ENCODE assay signal across 8 mouse cellular contexts in genomic region chr13:53775687-53776086, GRCm38 (mm10).
DNase-seq lines count a peak whose midpoint lies in the region; ATAC-seq and TF ChIP-seq lines count a peak whose summit lies in the region.

No protein-coding gene starts in this region.

- ATAC-seq in forebrain, postnatal 0 days = no peak
- no peak for ATAC-seq in forebrain, embryonic 16.5 days
- ATAC-seq in midbrain, embryonic 14.5 days (ENCODE audit: low FRiP score, low TSS enrichment) = no peak
- ATAC-seq in midbrain, embryonic 16.5 days = no peak
- peak; percentile 72 for ATAC-seq in megakaryocyte progenitor cell, adult 5-6 weeks (replicated peaks; ENCODE audit: poor library complexity)
- no peak for ATAC-seq in erythroid progenitor cell, adult 5-6 weeks (replicated peaks; ENCODE audit: low FRiP score, poor library complexity, severe bottlenecking)

- no peaks in the 10 kb centered on the region for H3K9me3 ChIP-seq in forebrain, postnatal 0 days (ENCODE audit: low read length)
- no peaks in the 10 kb centered on the region for H3K9me3 ChIP-seq in forebrain, embryonic 16.5 days (ENCODE audit: control insufficient read depth, low read length)
- no peaks in the 10 kb centered on the region for H3K9me3 ChIP-seq in midbrain, embryonic 14.5 days (ENCODE audit: control insufficient read depth, low read length)
- no peaks in the 10 kb centered on the region for H3K9me3 ChIP-seq in midbrain, embryonic 16.5 days (replicated peaks; ENCODE audit: control insufficient read depth, low read length, poor library complexity, severe bottlenecking)

- H3K27ac ChIP-seq in forebrain, postnatal 0 days (ENCODE audit: low read depth, low read length) = no peak overlapping the region
- no peak overlapping the region for H3K27ac ChIP-seq in forebrain, embryonic 16.5 days (ENCODE audit: low read length)
- H3K27ac ChIP-seq in midbrain, embryonic 14.5 days (replicated peaks; ENCODE audit: low read depth, low read length) = no peak overlapping the region
- H3K27ac ChIP-seq in midbrain, embryonic 16.5 days (ENCODE audit: low read length) = no peak overlapping the region

- TF ChIP-seq CTCF in forebrain, postnatal 0 days (IDR thresholded peaks at IDR 0.05; ENCODE audit: low read depth) = peak; percentile 62

- 44% methylated on average over 5 of the region's 5 CpGs for WGBS in forebrain, postnatal 0 days
- 45% methylated on average over 5 of the region's 5 CpGs for WGBS in forebrain, embryonic 16.5 days
- WGBS in midbrain, embryonic 14.5 days = 38% methylated on average over 5 of the region's 5 CpGs
- WGBS in midbrain, embryonic 16.5 days = 42% methylated on average over 5 of the region's 5 CpGs

- no peak overlapping the region for H3K4me3 ChIP-seq in forebrain, postnatal 0 days (ENCODE audit: low read depth, low read length)
- no peak overlapping the region for H3K4me3 ChIP-seq in forebrain, embryonic 16.5 days (replicated peaks; ENCODE audit: low read length)
- no peak overlapping the region for H3K4me3 ChIP-seq in midbrain, embryonic 14.5 days (replicated peaks; ENCODE audit: low read depth, low read length)
- H3K4me3 ChIP-seq in midbrain, embryonic 16.5 days (ENCODE audit: low read depth, low read length) = no peak overlapping the region

- no peak overlapping the region for H3K9ac ChIP-seq in forebrain, postnatal 0 days
- H3K9ac ChIP-seq in forebrain, embryonic 16.5 days (replicated peaks; ENCODE audit: low read depth, low read length) = no peak overlapping the region
- no peak overlapping the region for H3K9ac ChIP-seq in midbrain, embryonic 14.5 days (replicated peaks; ENCODE audit: low read length)
- no peak overlapping the region for H3K9ac ChIP-seq in midbrain, embryonic 16.5 days (ENCODE audit: low read depth, low read length)

- H3K4me1 ChIP-seq in forebrain, postnatal 0 days (ENCODE audit: insufficient read depth) = no peaks in the 10 kb centered on the region
- no peaks in the 10 kb centered on the region for H3K4me1 ChIP-seq in forebrain, embryonic 16.5 days (replicated peaks; ENCODE audit: control insufficient read depth, insufficient read depth, low read length)
- H3K4me1 ChIP-seq in midbrain, embryonic 14.5 days (ENCODE audit: control insufficient read depth, insufficient read depth, low read length) = no peaks in the 10 kb centered on the region
- no peaks in the 10 kb centered on the region for H3K4me1 ChIP-seq in midbrain, embryonic 16.5 days (ENCODE audit: control insufficient read depth, insufficient read depth, low read length)

- H3K27me3 ChIP-seq in forebrain, postnatal 0 days (ENCODE audit: insufficient read depth, low read length) = no peaks in the 10 kb centered on the region
- no peaks in the 10 kb centered on the region for H3K27me3 ChIP-seq in forebrain, embryonic 16.5 days (replicated peaks; ENCODE audit: control insufficient read depth, insufficient read depth, low read length)
- H3K27me3 ChIP-seq in midbrain, embryonic 14.5 days (ENCODE audit: control insufficient read depth, insufficient read depth, low read length) = no peaks in the 10 kb centered on the region
- H3K27me3 ChIP-seq in midbrain, embryonic 16.5 days (ENCODE audit: control insufficient read depth, insufficient read depth, low read depth, low read length) = no peaks in the 10 kb centered on the region

- no peak overlapping the region for H3K4me2 ChIP-seq in forebrain, postnatal 0 days (ENCODE audit: low read depth)
- no peak overlapping the region for H3K4me2 ChIP-seq in forebrain, embryonic 16.5 days (ENCODE audit: low read length)
- H3K4me2 ChIP-seq in midbrain, embryonic 14.5 days (ENCODE audit: low read length) = no peak overlapping the region
- no peak overlapping the region for H3K4me2 ChIP-seq in midbrain, embryonic 16.5 days (ENCODE audit: low read length)

- no peak for DNase-seq in forebrain, postnatal 0 days
- peak; percentile 62 for DNase-seq in midbrain, embryonic 14.5 days
- DNase-seq in adrenal gland, postnatal 36 days = peak; percentile 41 to 62
- peak; percentile 18 to 30 for DNase-seq in heart, postnatal 36 days

- no peaks in the 10 kb centered on the region for H3K36me3 ChIP-seq in forebrain, postnatal 0 days (ENCODE audit: insufficient read depth)
- no peaks in the 10 kb centered on the region for H3K36me3 ChIP-seq in forebrain, embryonic 16.5 days (ENCODE audit: control insufficient read depth, insufficient read depth)
- no peaks in the 10 kb centered on the region for H3K36me3 ChIP-seq in midbrain, embryonic 14.5 days (ENCODE audit: control insufficient read depth, insufficient read depth, low read length)
- H3K36me3 ChIP-seq in midbrain, embryonic 16.5 days (ENCODE audit: control insufficient read depth, insufficient read depth, low read length) = no peaks in the 10 kb centered on the region

- intact Hi-C loops in heart, postnatal 36 days (cut with DNase I) = loop anchor here (10.0 kb wide), 1 partner anchor 449 kb away; no protein-coding TSS in a partner anchor
